Mouse (Mus musculus): ENCODE measurements around the gene Ctnna3. TPM values are rescaled to one million over a fixed set of nuclear protein-coding genes. Genes with fewer than 3 reads are reported as not detected.
"Not testable (repeated sequence)": the region's sequence is repeated elsewhere in the genome, so short reads cannot be mapped to it uniquely, and the experiment has no call there.

Gene Ctnna3
- polyA plus RNA-seq, 1 experiment from 2014 or later, result 0.16 TPM

- no peak for DNase-seq (ENCODE audit: extremely low spot score, low spot score)
- H3K4me1 ChIP-seq, result no peaks in the 10 kb centered on the region
- H3K27me3 ChIP-seq (ENCODE audit: poor library complexity, severe bottlenecking), result no peaks in the 10 kb centered on the region
- no peaks in the 10 kb centered on the region for H3K36me3 ChIP-seq (replicated peaks)
- 55% methylated on average over 2 of the region's 2 CpGs for WGBS
- no peak overlapping the region for H3K27ac ChIP-seq
- no peak overlapping the region for H3K4me3 ChIP-seq
- H3K9me3 ChIP-seq, result no peaks in the 10 kb centered on the region
Measured at GRCm38 (mm10) chr10:64736616-64737015, 1306.7 kb downstream of the Ctnna3 start.

- WGBS, result 87% methylated on average over 11 of the region's 11 CpGs
- not testable (repeated sequence) for H3K4me3 ChIP-seq; H3K9me3 ChIP-seq; H3K27ac ChIP-seq; DNase-seq (ENCODE audit: extremely low spot score, low spot score); H3K27me3 ChIP-seq (ENCODE audit: poor library complexity, severe bottlenecking); H3K36me3 ChIP-seq (replicated peaks); H3K4me1 ChIP-seq
Measured at GRCm38 (mm10) chr10:64741721-64742120, 1311.8 kb downstream of the Ctnna3 start.

DNA sequence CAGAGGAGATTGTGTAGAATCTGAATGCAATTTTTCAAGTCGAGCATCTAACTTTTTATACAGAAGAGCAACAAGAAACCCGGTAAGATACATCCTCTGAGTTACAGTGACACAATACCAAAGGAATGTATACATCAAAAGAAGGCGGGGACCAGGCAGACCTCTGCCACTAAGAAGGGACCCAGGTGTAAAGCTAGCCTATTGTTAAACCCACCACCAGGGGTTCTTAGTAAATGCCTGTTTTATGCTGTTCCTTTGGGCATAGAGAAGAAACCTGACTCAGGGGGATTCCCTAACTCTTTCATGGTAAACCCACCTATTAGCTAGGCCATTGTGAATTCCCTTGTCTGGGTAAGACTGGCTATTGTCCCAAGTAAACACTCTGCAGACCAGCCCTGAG is 1314.2 kb downstream of the Ctnna3 start:
- not testable (repeated sequence) for DNase-seq (ENCODE audit: extremely low spot score, low spot score)
- 19% methylated on average over 3 of the region's 3 CpGs for whole genome bisulfite sequencing

DNA sequence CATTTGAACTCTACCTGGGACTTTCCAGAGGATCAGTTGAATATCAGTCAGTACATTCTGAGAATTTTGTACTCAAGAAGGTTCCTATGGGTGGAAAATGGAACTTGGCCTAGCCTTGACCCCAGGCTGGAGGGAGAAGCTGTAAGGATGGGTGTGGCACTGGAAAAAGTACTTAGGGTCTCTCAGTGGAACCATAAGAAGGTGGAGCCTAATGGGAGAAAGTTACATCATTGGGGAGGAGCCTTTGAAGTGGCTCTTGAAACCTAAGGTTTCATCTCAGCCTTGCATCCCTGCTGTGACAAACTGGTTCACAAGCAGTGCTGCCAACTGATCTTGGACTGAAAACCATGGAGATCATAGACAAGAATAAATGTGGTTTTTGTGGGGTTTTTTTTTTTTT is 1318.8 kb downstream of the Ctnna3 start:
- no peak overlapping the region for H3K4me3 ChIP-seq
- DNase-seq (ENCODE audit: extremely low spot score, low spot score), result no peak
- no peak overlapping the region for H3K27ac ChIP-seq

More for the DNA sequence above, 1314.2 kb downstream of the Ctnna3 start:
- not testable (repeated sequence) for H3K9me3 ChIP-seq; H3K36me3 ChIP-seq (replicated peaks); H3K27ac ChIP-seq; H3K4me1 ChIP-seq; H3K4me3 ChIP-seq; H3K27me3 ChIP-seq (ENCODE audit: poor library complexity, severe bottlenecking)

GRCm38 (mm10) chr10:64750791-64751190 is 1320.9 kb downstream of the Ctnna3 start:
- Histone ChIP-seq H3K9me3 (no peaks in the 10 kb centered on the region; the same call in 1 of the 2 replicates), H3K4me3 (no peak overlapping the region), H3K27me3 (ENCODE audit: poor library complexity, severe bottlenecking) (no peaks in the 10 kb centered on the region), H3K27ac (no peak overlapping the region), H3K4me1 (no peaks in the 10 kb centered on the region), H3K36me3 (replicated peaks) (no peaks in the 10 kb centered on the region)
- no peak for DNase-seq (ENCODE audit: extremely low spot score, low spot score)
- 51% methylated on average over 5 of the region's 5 CpGs for WGBS

More for the DNA sequence above, 1318.8 kb downstream of the Ctnna3 start:
- Histone ChIP-seq H3K36me3 (replicated peaks) (no peaks in the 10 kb centered on the region), H3K9me3 (no peaks in the 10 kb centered on the region; the same call in 1 of the 2 replicates), H3K4me1 (peaks cover 7% of the 10 kb centered on the region; the same call in 1 of the 2 replicates), H3K27me3 (ENCODE audit: poor library complexity, severe bottlenecking) (no peaks in the 10 kb centered on the region)

DNA sequence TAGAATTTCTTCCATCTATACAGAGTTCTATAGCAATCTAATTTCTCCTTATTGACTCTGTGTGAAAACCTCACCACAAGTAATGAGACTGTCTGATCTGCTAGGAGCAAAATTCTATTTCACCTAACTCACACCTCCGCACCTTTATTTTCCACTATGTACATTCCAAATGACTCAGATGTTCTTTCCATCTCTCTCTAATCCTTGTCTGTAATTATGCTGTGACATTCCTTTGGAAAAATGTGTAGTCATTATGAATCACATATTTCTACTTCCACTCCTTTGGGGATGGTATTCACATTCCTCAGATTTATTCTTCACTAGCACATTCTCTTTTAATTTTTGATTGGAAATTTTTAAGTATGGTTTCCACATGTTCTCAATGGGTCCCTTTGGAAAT is 1406.4 kb downstream of the Ctnna3 start:
- no peak for DNase-seq (ENCODE audit: extremely low spot score, low spot score)
- no peaks in the 10 kb centered on the region for H3K27me3 ChIP-seq (ENCODE audit: poor library complexity, severe bottlenecking)
- no peak overlapping the region for H3K27ac ChIP-seq
- no peaks in the 10 kb centered on the region for H3K4me1 ChIP-seq
- no peaks in the 10 kb centered on the region for H3K9me3 ChIP-seq
- 93% methylated on average over 1 of the region's 1 CpGs for WGBS
- H3K4me3 ChIP-seq, result no peak overlapping the region
- H3K36me3 ChIP-seq (replicated peaks), result no peaks in the 10 kb centered on the region

- no peak for DNase-seq (ENCODE audit: extremely low spot score, low spot score)
- no peaks in the 10 kb centered on the region for H3K36me3 ChIP-seq (replicated peaks)
- H3K4me3 ChIP-seq, result no peak overlapping the region
- H3K4me1 ChIP-seq, result no peaks in the 10 kb centered on the region
- no peak overlapping the region for H3K27ac ChIP-seq
- H3K27me3 ChIP-seq (ENCODE audit: poor library complexity, severe bottlenecking), result no peaks in the 10 kb centered on the region
- WGBS, result 85% methylated on average over 2 of the region's 2 CpGs
- no peaks in the 10 kb centered on the region for H3K9me3 ChIP-seq
Measured at GRCm38 (mm10) chr10:64861439-64861838, 1431.5 kb downstream of the Ctnna3 start.

GRCm38 (mm10) chr10:64870888-64871287 is 1441.0 kb downstream of the Ctnna3 start:
- no peak overlapping the region for H3K4me3 ChIP-seq
- H3K36me3 ChIP-seq (replicated peaks), result no peaks in the 10 kb centered on the region
- H3K27me3 ChIP-seq (ENCODE audit: poor library complexity, severe bottlenecking), result no peaks in the 10 kb centered on the region
- H3K9me3 ChIP-seq, result no peaks in the 10 kb centered on the region
- no peak for DNase-seq (ENCODE audit: extremely low spot score, low spot score)
- no peak overlapping the region for H3K27ac ChIP-seq
- no peaks in the 10 kb centered on the region for H3K4me1 ChIP-seq
- 83% methylated on average over 3 of the region's 3 CpGs for WGBS

- no peaks in the 10 kb centered on the region for H3K36me3 ChIP-seq (replicated peaks)
- no peaks in the 10 kb centered on the region for H3K9me3 ChIP-seq
- 76% methylated on average over 2 of the region's 2 CpGs for WGBS
- H3K27me3 ChIP-seq (ENCODE audit: poor library complexity, severe bottlenecking), result no peaks in the 10 kb centered on the region
- H3K4me1 ChIP-seq, result no peaks in the 10 kb centered on the region
- DNase-seq (ENCODE audit: extremely low spot score, low spot score), result no peak
- H3K4me3 ChIP-seq, result no peak overlapping the region
- H3K27ac ChIP-seq, result no peak overlapping the region
Measured at GRCm38 (mm10) chr10:64876506-64876905, 1446.6 kb downstream of the Ctnna3 start.

DNA sequence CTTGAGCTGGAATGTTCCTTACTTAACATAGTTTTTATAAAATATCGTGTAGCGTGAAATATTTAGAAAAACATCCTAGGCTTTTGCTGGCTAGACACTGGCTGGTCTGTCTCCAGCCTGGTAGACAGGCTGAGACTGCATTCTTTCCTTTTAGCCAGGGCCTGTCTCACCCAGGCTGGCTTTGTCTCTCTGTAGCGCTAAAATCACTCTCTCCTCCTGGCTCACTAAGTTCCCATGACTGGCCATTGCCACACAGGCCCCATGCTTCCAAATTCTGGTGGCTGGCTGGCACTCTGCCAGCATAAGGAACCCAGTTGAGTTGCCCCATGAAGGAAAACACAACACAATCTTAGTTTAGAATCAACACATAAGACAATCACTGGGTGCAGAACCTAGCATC is 1450.0 kb downstream of the Ctnna3 start:
- H3K4me3 ChIP-seq, result no peak overlapping the region
- 81% methylated on average over 3 of the region's 3 CpGs for WGBS
- no peak for DNase-seq (ENCODE audit: extremely low spot score, low spot score)

GRCm38 (mm10) chr10:64886946-64887345 is 1457.0 kb downstream of the Ctnna3 start:
- H3K4me1 ChIP-seq, result no peaks in the 10 kb centered on the region
- no peaks in the 10 kb centered on the region for H3K27me3 ChIP-seq (ENCODE audit: poor library complexity, severe bottlenecking)
- no peaks in the 10 kb centered on the region for H3K36me3 ChIP-seq (replicated peaks)
- no peak overlapping the region for H3K4me3 ChIP-seq
- WGBS, result 93% methylated on average over 9 of the region's 9 CpGs
- H3K27ac ChIP-seq, result no peak overlapping the region
- no peak for DNase-seq (ENCODE audit: extremely low spot score, low spot score)
- no peaks in the 10 kb centered on the region for H3K9me3 ChIP-seq

More for the DNA sequence above, 1450.0 kb downstream of the Ctnna3 start:
- Histone ChIP-seq H3K36me3 (replicated peaks) (no peaks in the 10 kb centered on the region), H3K27me3 (ENCODE audit: poor library complexity, severe bottlenecking) (no peaks in the 10 kb centered on the region), H3K9me3 (no peaks in the 10 kb centered on the region), H3K4me1 (no peaks in the 10 kb centered on the region), H3K27ac (no peak overlapping the region)

GRCm38 (mm10) chr10:64892458-64892857 is 1462.6 kb downstream of the Ctnna3 start:
- Histone ChIP-seq H3K27ac (no peak overlapping the region), H3K27me3 (ENCODE audit: poor library complexity, severe bottlenecking) (no peaks in the 10 kb centered on the region), H3K4me1 (no peaks in the 10 kb centered on the region), H3K4me3 (no peak overlapping the region), H3K36me3 (replicated peaks) (no peaks in the 10 kb centered on the region), H3K9me3 (no peaks in the 10 kb centered on the region)
- DNase-seq (ENCODE audit: extremely low spot score, low spot score), result no peak

- Histone ChIP-seq H3K9me3 (no peaks in the 10 kb centered on the region), H3K36me3 (replicated peaks) (no peaks in the 10 kb centered on the region), H3K4me1 (no peaks in the 10 kb centered on the region), H3K27me3 (ENCODE audit: poor library complexity, severe bottlenecking) (no peaks in the 10 kb centered on the region), H3K4me3 (no peak overlapping the region), H3K27ac (no peak overlapping the region)
- WGBS, result 87% methylated on average over 1 of the region's 1 CpGs
- no peak for DNase-seq (ENCODE audit: extremely low spot score, low spot score)
Measured at GRCm38 (mm10) chr10:64898739-64899138, 1468.8 kb downstream of the Ctnna3 start.

DNA sequence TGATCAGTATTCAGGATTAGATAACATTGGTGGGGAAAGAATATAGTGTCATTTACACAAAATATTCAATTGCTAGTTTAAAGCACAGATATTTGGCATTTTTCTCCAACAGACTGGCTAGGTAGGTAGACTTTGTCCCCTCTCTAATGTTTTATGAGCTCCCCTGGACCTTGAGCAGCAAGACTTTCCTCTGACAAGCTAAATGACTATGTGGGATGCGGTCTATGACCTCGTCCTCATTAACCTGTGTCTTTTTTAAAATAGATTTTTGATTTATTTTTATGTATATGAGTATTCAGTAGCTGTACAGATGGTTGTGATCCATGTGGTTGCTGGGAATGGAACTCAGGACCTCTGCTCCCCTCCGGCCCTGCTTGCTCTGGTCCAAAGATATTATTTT is 1471.8 kb downstream of the Ctnna3 start:
- Histone ChIP-seq H3K27me3 (ENCODE audit: poor library complexity, severe bottlenecking) (no peaks in the 10 kb centered on the region), H3K4me1 (no peaks in the 10 kb centered on the region), H3K9me3 (no peaks in the 10 kb centered on the region), H3K27ac (no peak overlapping the region), H3K4me3 (no peak overlapping the region), H3K36me3 (replicated peaks) (no peaks in the 10 kb centered on the region)
- DNase-seq (ENCODE audit: extremely low spot score, low spot score), result no peak
- WGBS, result 91% methylated on average over 3 of the region's 3 CpGs
